Mouse (Mus musculus): ENCODE results near the gene Ccr10. TPM values are rescaled to one million over a fixed set of nuclear protein-coding genes. Genes with fewer than 3 reads are reported as not detected.

Gene Ccr10
- polyA plus RNA-seq (2015; fragmentation: Illumina TruSeq; extraction: RNeasy Lipid Tissue Mini Kit (QIAGEN cat#74804); ENCODE audit: low read depth, low replicate concordance): not detected

DNA sequence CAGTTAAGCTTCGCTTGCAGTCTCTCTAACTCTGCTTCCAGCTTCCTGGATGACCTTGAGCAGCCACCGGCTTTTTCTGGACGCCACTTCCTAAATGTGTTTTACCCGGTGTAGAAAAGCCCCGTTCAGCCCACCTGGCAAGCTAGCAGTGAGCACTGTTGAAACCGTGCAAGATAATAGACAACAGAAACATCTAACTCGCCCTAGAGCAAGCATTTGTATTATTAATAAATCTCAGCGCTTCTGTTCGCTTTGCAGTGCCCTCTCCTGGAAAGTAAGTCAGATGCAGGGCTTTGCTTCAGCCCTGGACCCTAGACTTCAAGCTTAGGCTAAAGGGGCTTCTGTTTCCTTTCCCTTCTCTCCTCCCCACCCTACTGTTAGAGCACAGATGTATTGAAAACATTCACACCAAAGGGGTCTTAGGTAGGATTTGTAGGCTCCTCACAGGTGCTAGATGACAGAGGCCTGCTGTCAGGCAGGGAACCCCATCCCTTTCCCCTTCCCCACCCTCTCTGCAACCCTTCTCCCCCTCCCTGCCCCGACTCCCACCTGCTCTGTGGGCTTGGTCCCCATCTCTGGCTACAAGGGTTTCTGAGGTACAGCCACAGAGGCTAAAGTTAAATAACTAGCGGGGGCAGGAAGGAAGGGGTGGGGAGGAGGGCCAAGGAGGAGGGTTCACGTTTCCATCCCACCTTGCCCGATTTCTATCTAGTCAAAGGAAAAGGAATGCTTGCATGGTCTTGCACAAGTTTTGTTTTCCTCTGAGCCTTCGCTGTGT, at the start of gene Ccr10:
TSS of gene Ccr10 (minus strand) at position 593 of the 778 bp plus-strand sequence.

GRCm38 (mm10) chr11:101170811-101171610, 4.2 kb downstream of the Ccr10 start, which contains the start of gene Plekhh3:
Gene Plekhh3, minus strand, starts transcription at chr11:101171351.

GRCm38 (mm10) chr11:101170354-101170810, 4.9 kb downstream of the Ccr10 start, which contains the start of gene Cntnap1:
Gene Cntnap1, plus strand, starts transcription at chr11:101170523.

DNA sequence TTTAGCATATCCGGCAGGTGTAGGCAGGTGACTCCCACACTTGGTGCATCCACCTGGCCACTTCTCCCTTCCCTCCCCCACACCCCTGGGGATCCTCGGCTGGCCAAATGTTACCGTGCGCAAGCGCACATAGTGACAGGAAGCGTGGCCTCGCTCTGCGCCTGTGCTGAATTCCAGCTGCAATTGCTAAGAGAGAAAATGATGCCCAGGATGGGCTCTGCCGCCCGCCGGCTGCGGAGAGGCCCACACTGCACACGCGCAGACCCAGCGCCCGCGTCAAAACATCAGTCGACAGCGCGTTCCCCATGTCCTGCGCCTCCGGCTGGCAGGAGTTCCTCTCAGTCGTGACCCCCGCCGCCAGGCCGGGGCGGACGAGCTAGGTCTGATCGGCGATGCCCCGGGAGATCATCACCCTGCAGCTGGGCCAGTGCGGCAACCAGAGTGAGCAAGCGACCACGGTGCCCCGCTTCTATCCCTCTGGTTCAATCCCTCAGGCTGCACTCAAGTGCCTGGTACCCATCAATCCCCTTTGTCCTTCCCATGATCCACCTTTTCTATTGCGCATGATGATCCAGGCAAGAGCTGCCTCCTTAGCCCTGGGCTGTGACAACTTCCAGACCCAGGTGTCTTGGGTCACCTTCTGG, 19.4 kb downstream of the Ccr10 start, which contains the start of gene Tubg2:
TSS of gene Tubg2 (plus strand) at position 180 of the 644 bp plus-strand sequence.

Other genes starting within 250 kb of the Ccr10 start
- gene Stat3, start 235.9 kb downstream of the Ccr10 start, polyA plus RNA-seq (2015; fragmentation: Illumina TruSeq; extraction: RNeasy Lipid Tissue Mini Kit (QIAGEN cat#74804); ENCODE audit: low read depth, low replicate concordance): 26.4 TPM
- 12.8 TPM for gene Cavin1, start 204.6 kb downstream of the Ccr10 start, polyA plus RNA-seq (2015; fragmentation: Illumina TruSeq; extraction: RNeasy Lipid Tissue Mini Kit (QIAGEN cat#74804); ENCODE audit: low read depth, low replicate concordance)
- gene Atp6v0a1, start 166.0 kb downstream of the Ccr10 start, polyA plus RNA-seq (2015; fragmentation: Illumina TruSeq; extraction: RNeasy Lipid Tissue Mini Kit (QIAGEN cat#74804); ENCODE audit: low read depth, low replicate concordance): 258 TPM
- 6.4 TPM for gene Naglu, start 105.4 kb downstream of the Ccr10 start, polyA plus RNA-seq (2015; fragmentation: Illumina TruSeq; extraction: RNeasy Lipid Tissue Mini Kit (QIAGEN cat#74804); ENCODE audit: low read depth, low replicate concordance)
- gene Hsd17b1, start 97.0 kb downstream of the Ccr10 start, polyA plus RNA-seq (2015; fragmentation: Illumina TruSeq; extraction: RNeasy Lipid Tissue Mini Kit (QIAGEN cat#74804); ENCODE audit: low read depth, low replicate concordance): not detected
- 25.5 TPM for gene Coasy, start 92.9 kb downstream of the Ccr10 start, polyA plus RNA-seq (2015; fragmentation: Illumina TruSeq; extraction: RNeasy Lipid Tissue Mini Kit (QIAGEN cat#74804); ENCODE audit: low read depth, low replicate concordance)
- 77.5 TPM for gene Mlx, start 88.2 kb downstream of the Ccr10 start, polyA plus RNA-seq (2015; fragmentation: Illumina TruSeq; extraction: RNeasy Lipid Tissue Mini Kit (QIAGEN cat#74804); ENCODE audit: low read depth, low replicate concordance)
- gene Psmc3ip, start 80.0 kb downstream of the Ccr10 start, polyA plus RNA-seq (2015; fragmentation: Illumina TruSeq; extraction: RNeasy Lipid Tissue Mini Kit (QIAGEN cat#74804); ENCODE audit: low read depth, low replicate concordance): 3.9 TPM
- gene Retreg3, start 55.5 kb downstream of the Ccr10 start, polyA plus RNA-seq (2015; fragmentation: Illumina TruSeq; extraction: RNeasy Lipid Tissue Mini Kit (QIAGEN cat#74804); ENCODE audit: low read depth, low replicate concordance): 62.6 TPM
- gene Tubg1, start 55.5 kb downstream of the Ccr10 start, polyA plus RNA-seq (2015; fragmentation: Illumina TruSeq; extraction: RNeasy Lipid Tissue Mini Kit (QIAGEN cat#74804); ENCODE audit: low read depth, low replicate concordance): 52.4 TPM
- gene Tubg2, start 19.5 kb downstream of the Ccr10 start, polyA plus RNA-seq (2015; fragmentation: Illumina TruSeq; extraction: RNeasy Lipid Tissue Mini Kit (QIAGEN cat#74804); ENCODE audit: low read depth, low replicate concordance): 62.0 TPM
- gene Cntnap1, start 4.9 kb downstream of the Ccr10 start, polyA plus RNA-seq (2015; fragmentation: Illumina TruSeq; extraction: RNeasy Lipid Tissue Mini Kit (QIAGEN cat#74804); ENCODE audit: low read depth, low replicate concordance): 98.9 TPM
- gene Plekhh3, start 4.1 kb downstream of the Ccr10 start, polyA plus RNA-seq (2015; fragmentation: Illumina TruSeq; extraction: RNeasy Lipid Tissue Mini Kit (QIAGEN cat#74804); ENCODE audit: low read depth, low replicate concordance): 7.8 TPM
- 42.2 TPM for gene Ezh1, start 51.0 kb upstream of the Ccr10 start, polyA plus RNA-seq (2015; fragmentation: Illumina TruSeq; extraction: RNeasy Lipid Tissue Mini Kit (QIAGEN cat#74804); ENCODE audit: low read depth, low replicate concordance)
- gene Ramp2, start 70.6 kb upstream of the Ccr10 start, polyA plus RNA-seq (2015; fragmentation: Illumina TruSeq; extraction: RNeasy Lipid Tissue Mini Kit (QIAGEN cat#74804); ENCODE audit: low read depth, low replicate concordance): 28.6 TPM
- gene Vps25, start 78.3 kb upstream of the Ccr10 start, polyA plus RNA-seq (2015; fragmentation: Illumina TruSeq; extraction: RNeasy Lipid Tissue Mini Kit (QIAGEN cat#74804); ENCODE audit: low read depth, low replicate concordance): 94.4 TPM
- gene Wnk4, start 85.1 kb upstream of the Ccr10 start, polyA plus RNA-seq (2015; fragmentation: Illumina TruSeq; extraction: RNeasy Lipid Tissue Mini Kit (QIAGEN cat#74804); ENCODE audit: low read depth, low replicate concordance): 4.8 TPM
- gene Cntd1, start 103.6 kb upstream of the Ccr10 start, polyA plus RNA-seq (2015; fragmentation: Illumina TruSeq; extraction: RNeasy Lipid Tissue Mini Kit (QIAGEN cat#74804); ENCODE audit: low read depth, low replicate concordance): 0.58 TPM
- 223 TPM for gene Coa3, start 103.7 kb upstream of the Ccr10 start, polyA plus RNA-seq (2015; fragmentation: Illumina TruSeq; extraction: RNeasy Lipid Tissue Mini Kit (QIAGEN cat#74804); ENCODE audit: low read depth, low replicate concordance)
- 183 TPM for gene Becn1, start 126.8 kb upstream of the Ccr10 start, polyA plus RNA-seq (2015; fragmentation: Illumina TruSeq; extraction: RNeasy Lipid Tissue Mini Kit (QIAGEN cat#74804); ENCODE audit: low read depth, low replicate concordance)
- 106 TPM for gene Psme3, start 140.8 kb upstream of the Ccr10 start, polyA plus RNA-seq (2015; fragmentation: Illumina TruSeq; extraction: RNeasy Lipid Tissue Mini Kit (QIAGEN cat#74804); ENCODE audit: low read depth, low replicate concordance)
- gene Aoc2, start 149.6 kb upstream of the Ccr10 start, polyA plus RNA-seq (2015; fragmentation: Illumina TruSeq; extraction: RNeasy Lipid Tissue Mini Kit (QIAGEN cat#74804); ENCODE audit: low read depth, low replicate concordance): 3.6 TPM
- gene Aoc3, start 155.2 kb upstream of the Ccr10 start, polyA plus RNA-seq (2015; fragmentation: Illumina TruSeq; extraction: RNeasy Lipid Tissue Mini Kit (QIAGEN cat#74804); ENCODE audit: low read depth, low replicate concordance): 0.64 TPM
- gene G6pc, start 192.1 kb upstream of the Ccr10 start, polyA plus RNA-seq (2015; fragmentation: Illumina TruSeq; extraction: RNeasy Lipid Tissue Mini Kit (QIAGEN cat#74804); ENCODE audit: low read depth, low replicate concordance): not detected
- 71.2 TPM for gene Aarsd1, start 242.2 kb upstream of the Ccr10 start, polyA plus RNA-seq (2015; fragmentation: Illumina TruSeq; extraction: RNeasy Lipid Tissue Mini Kit (QIAGEN cat#74804); ENCODE audit: low read depth, low replicate concordance)
- gene Gm27029, start 249.4 kb upstream of the Ccr10 start, polyA plus RNA-seq (2015; fragmentation: Illumina TruSeq; extraction: RNeasy Lipid Tissue Mini Kit (QIAGEN cat#74804); ENCODE audit: low read depth, low replicate concordance): 3.4 TPM
- 31.3 TPM for gene Rundc1, start 249.6 kb upstream of the Ccr10 start, polyA plus RNA-seq (2015; fragmentation: Illumina TruSeq; extraction: RNeasy Lipid Tissue Mini Kit (QIAGEN cat#74804); ENCODE audit: low read depth, low replicate concordance)
- gene Ptges3l, start 249.9 kb upstream of the Ccr10 start, polyA plus RNA-seq (2015; fragmentation: Illumina TruSeq; extraction: RNeasy Lipid Tissue Mini Kit (QIAGEN cat#74804); ENCODE audit: low read depth, low replicate concordance): 6.1 TPM

All from brain, adult 10 weeks (tissue).